Mouse (Mus musculus): ENCODE results near the gene Vps18. TPM values are rescaled to one million over a fixed set of nuclear protein-coding genes. Genes with fewer than 3 reads are reported as not detected.

Gene Vps18
- polyA plus RNA-seq, 1 experiment from 2014 or later = 18.3 TPM

DNA sequence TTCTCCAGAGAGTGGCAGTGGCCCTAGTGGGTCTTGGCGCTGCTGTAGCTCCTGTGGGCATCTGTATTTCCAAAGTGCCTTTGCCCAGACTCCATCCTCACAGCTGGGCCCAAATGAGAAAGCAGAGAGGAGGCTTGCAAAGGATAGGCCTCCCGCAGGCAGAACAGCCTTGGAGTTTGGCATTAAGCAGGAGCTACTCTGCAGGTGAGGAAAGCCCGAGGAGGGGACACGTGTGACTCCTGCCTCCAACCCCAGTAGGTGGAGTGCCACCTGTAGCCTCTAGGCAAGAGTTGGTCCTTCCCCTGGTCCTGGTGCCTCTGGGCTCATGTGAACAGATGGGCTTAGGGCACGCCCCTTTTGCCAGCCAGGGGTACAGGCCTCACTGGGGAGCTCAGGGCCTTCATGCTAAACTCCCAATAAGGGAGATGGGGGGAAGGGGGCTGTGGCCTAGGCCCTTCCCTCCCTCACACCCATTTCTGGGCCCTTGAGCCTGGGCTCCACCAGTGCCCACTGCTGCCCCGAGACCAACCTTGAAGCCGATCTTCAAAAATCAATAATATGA lies 46.5 kb downstream of the Vps18 start:
- H3K4me3 ChIP-seq = no peak overlapping the region
- H3K4me2 ChIP-seq = peak overlapping the region; percentile 31; the same call in 1 of the 2 replicates
- no peaks in the 10 kb centered on the region for H3K36me3 ChIP-seq
- H3K9me3 ChIP-seq = no peaks in the 10 kb centered on the region
- no peak for ATAC-seq (ENCODE audit: borderline replicate concordance, extremely low read depth, low FRiP score, low TSS enrichment)
- no peak overlapping the region for H3K27ac ChIP-seq
- H3K9ac ChIP-seq = no peak overlapping the region
- WGBS = 73% methylated on average over 7 of the region's 7 CpGs
- peaks cover 12% of the 10 kb centered on the region; the same call in 1 of the 2 replicates for H3K27me3 ChIP-seq
- H3K4me1 ChIP-seq = peaks cover 33% of the 10 kb centered on the region

DNA sequence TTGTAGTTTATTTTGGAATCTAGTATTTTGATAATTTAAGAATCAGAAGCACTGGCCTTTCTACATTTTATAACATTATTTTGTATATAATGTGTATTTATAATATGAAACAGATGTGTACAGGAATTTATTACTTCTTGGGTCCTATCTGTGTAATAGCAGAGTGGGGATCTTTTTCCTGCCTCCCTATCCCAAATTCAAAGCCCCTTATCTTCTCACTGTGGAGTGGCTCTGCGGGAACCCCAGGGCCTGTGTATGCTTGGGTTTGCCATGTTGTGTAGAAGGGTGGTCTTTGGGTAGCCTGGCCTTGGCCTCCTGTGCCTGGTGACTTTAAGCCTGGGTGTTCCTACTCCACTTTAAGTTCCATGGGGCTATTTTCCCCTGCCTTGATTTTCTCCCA lies 47.0 kb downstream of the Vps18 start:
- no peak for ATAC-seq (ENCODE audit: borderline replicate concordance, extremely low read depth, low FRiP score, low TSS enrichment)
- no peaks in the 10 kb centered on the region for H3K9me3 ChIP-seq
- WGBS = 50% methylated on average over 1 of the region's 1 CpGs
- no peak overlapping the region for H3K4me3 ChIP-seq
- H3K4me2 ChIP-seq = peak overlapping the region; percentile 12; the same call in 1 of the 2 replicates
- no peak overlapping the region for H3K27ac ChIP-seq
- peaks cover 28% of the 10 kb centered on the region for H3K4me1 ChIP-seq
- peaks cover 12% of the 10 kb centered on the region; the same call in 1 of the 2 replicates for H3K27me3 ChIP-seq
- no peaks in the 10 kb centered on the region for H3K36me3 ChIP-seq
- H3K9ac ChIP-seq = no peak overlapping the region

DNA sequence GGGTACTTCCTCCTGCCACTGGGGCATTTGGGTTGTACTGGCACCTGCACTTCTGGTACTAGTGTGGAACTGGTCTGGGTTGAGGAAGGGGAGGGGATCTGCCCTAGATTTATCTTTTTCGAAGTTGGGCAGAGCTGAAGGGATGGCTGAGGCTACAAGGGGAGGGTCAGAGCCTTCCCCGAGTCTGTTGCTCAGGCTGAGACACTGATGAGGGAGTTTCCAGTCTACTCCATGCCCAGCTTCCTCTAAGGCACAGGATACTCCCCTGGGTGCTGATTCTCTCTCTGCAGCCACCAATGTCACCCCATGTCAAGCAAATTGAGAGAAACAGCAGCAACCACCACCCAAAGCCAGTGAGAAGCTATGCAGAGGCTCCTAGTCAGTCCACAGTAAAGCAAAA lies 47.5 kb downstream of the Vps18 start:
- Histone ChIP-seq H3K27ac (no peak overlapping the region; the same call in 1 of the 2 replicates), H3K27me3 (peaks cover 12% of the 10 kb centered on the region; the same call in 1 of the 2 replicates), H3K4me2 (peak overlapping the region; percentile 12; the same call in 1 of the 2 replicates), H3K9ac (no peak overlapping the region), H3K4me3 (no peak overlapping the region), H3K9me3 (no peaks in the 10 kb centered on the region), H3K36me3 (no peaks in the 10 kb centered on the region), H3K4me1 (peaks cover 24% of the 10 kb centered on the region)
- no peak for ATAC-seq (ENCODE audit: borderline replicate concordance, extremely low read depth, low FRiP score, low TSS enrichment)
- 72% methylated on average over 2 of the region's 2 CpGs for WGBS

DNA sequence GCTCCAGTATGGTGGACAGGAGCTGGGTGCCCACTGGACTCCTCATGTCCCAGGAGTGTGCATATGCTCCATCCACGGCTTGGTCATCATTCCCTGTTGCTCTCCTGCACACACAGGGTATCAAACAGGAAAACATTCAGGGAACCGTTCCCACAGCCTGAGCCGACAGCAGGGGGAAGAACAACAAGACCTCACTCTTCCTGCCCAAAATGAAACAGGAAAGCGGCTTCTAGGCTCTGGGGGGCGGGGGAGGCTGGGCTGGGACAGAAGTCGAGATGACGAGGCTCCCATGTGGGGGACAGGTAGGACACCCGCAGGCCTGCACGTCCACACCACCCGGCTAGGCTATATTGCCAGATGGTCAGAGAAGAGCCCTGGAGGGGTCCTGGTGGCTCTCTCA lies 47.9 kb downstream of the Vps18 start:
- no peak overlapping the region for H3K4me3 ChIP-seq
- H3K36me3 ChIP-seq = no peaks in the 10 kb centered on the region
- H3K4me1 ChIP-seq = peaks cover 24% of the 10 kb centered on the region
- no peaks in the 10 kb centered on the region for H3K9me3 ChIP-seq
- 60% methylated on average over 10 of the region's 10 CpGs for WGBS
- no peak overlapping the region for H3K4me2 ChIP-seq
- no peak overlapping the region for H3K9ac ChIP-seq
- no peak for ATAC-seq (ENCODE audit: borderline replicate concordance, extremely low read depth, low FRiP score, low TSS enrichment)
- H3K27me3 ChIP-seq = peaks cover 10% of the 10 kb centered on the region; the same call in 1 of the 2 replicates
- H3K27ac ChIP-seq = peak overlapping the region; percentile 54

DNA sequence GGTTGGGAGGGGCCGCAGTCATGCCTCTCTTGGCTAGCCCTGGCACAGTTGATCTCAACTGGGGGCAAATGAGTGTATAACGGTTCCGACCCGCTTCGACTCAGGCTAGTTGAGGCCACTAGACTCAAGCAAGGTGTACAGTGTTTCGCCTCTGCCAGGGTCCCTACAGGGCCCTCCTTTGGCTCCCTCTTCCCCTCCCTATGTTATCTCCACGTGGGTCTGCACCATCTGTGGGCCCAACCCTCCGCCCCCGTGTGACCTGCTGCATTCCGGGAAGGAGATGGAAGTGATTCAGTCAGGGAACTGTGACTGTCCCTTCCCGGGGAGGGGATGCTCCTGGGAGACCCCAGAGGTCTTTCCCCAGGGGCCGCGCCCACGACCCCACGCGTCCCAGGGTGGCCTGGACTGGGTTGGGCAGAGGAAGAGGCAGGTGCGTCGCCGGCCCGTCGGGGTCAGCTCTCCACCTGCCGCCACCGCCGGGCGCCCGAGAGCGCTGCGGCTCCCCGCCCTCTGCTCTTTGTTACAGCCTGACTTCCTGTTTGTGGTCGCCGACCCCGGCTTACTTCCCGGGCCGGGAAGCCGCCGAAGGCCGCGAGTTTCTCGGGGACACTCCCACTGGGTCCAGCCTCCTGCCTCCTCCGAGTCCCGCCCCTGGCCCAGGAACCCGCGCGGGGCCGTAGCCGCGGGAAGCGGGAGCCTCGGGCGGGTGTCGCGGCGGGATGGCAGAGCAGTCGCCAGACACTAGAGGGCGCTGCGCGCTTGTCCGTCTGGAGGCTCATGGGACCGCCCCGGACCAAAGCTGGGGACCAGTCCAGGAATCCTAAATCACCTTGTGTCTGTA lies 49.1 kb downstream of the Vps18 start:
- peak; percentile 83 for ATAC-seq (ENCODE audit: borderline replicate concordance, extremely low read depth, low FRiP score, low TSS enrichment)
- Histone ChIP-seq H3K4me3 (peak overlapping the region; percentile 49), H3K4me1 (peaks cover 24% of the 10 kb centered on the region), H3K4me2 (peak overlapping the region; percentile 65), H3K9ac (peak overlapping the region; percentile 45), H3K27ac (peak overlapping the region; percentile 54), H3K27me3 (no peaks in the 10 kb centered on the region), H3K9me3 (no peaks in the 10 kb centered on the region), H3K36me3 (no peaks in the 10 kb centered on the region)
- 7% methylated on average over 60 of the region's 60 CpGs for WGBS

DNA sequence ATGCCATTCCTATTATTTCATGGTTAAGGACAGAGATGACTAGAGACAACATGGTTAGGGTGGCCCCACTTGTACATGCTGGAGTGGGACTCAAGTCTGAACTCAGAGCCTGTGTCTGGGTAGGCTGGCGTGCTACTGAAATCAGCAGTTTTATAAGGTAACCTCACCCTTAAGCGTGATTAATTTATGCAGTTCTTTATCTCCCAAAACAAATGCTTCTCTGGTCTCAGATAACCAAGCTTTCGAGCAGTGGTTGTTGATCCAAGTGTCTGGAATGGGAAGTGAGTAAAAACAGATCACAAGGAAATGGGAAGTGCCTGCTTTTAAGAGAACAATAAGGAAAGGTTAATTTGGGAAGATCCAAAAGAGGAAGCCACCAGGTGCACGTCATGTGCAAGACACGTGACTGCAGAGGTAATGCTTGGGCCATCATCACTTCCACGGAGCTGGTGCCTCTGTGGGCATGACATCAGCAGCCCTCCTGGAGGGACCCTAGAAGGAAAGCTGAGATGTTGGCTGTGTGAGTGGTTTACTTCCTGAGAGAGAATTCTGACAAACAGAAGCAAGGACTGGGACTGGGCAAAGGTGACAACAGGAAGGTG lies 56.1 kb downstream of the Vps18 start:
- no peaks in the 10 kb centered on the region for H3K9me3 ChIP-seq
- 0 out of 2 replicates have a peak, but pooled peaks cover 2% of the 10 kb centered on the region for H3K4me1 ChIP-seq
- 0 out of 2 replicates have a peak overlapping the region, but pooled peaks have one; percentile 5 for H3K27ac ChIP-seq
- H3K27me3 ChIP-seq = 0 out of 2 replicates have a peak, but pooled peaks cover 2% of the 10 kb centered on the region
- H3K9ac ChIP-seq = no peak overlapping the region
- 37% methylated on average over 6 of the region's 6 CpGs for WGBS
- no peaks in the 10 kb centered on the region for H3K36me3 ChIP-seq
- H3K4me2 ChIP-seq = no peak overlapping the region
- no peak for ATAC-seq (ENCODE audit: borderline replicate concordance, extremely low read depth, low FRiP score, low TSS enrichment)
- no peak overlapping the region for H3K4me3 ChIP-seq

Other genes starting within 250 kb of the Vps18 start
- 64.0 and 70.3 TPM in 2 replicates for gene Knl1, start 241.6 kb upstream of the Vps18 start, polyA plus RNA-seq (2015; fragmentation: Nextera tagmentation; extraction: Ambion mirVana)
- gene Rad51, start 175.9 kb upstream of the Vps18 start, polyA plus RNA-seq (2015; fragmentation: Nextera tagmentation; extraction: Ambion mirVana) = 57.4 and 61.5 TPM in 2 replicates
- gene Rmdn3, start 131.7 kb upstream of the Vps18 start, polyA plus RNA-seq (2015; fragmentation: Nextera tagmentation; extraction: Ambion mirVana) = 36.9 and 37.9 TPM in 2 replicates
- 22.1 and 28.6 TPM in 2 replicates for gene Gchfr, start 121.0 kb upstream of the Vps18 start, polyA plus RNA-seq (2015; fragmentation: Nextera tagmentation; extraction: Ambion mirVana)
- 0.45 and 0.48 TPM in 2 replicates for gene Gm14137, start 114.2 kb upstream of the Vps18 start, polyA plus RNA-seq (2015; fragmentation: Nextera tagmentation; extraction: Ambion mirVana)
- gene Zfyve19, start 80.1 kb upstream of the Vps18 start, polyA plus RNA-seq (2015; fragmentation: Nextera tagmentation; extraction: Ambion mirVana) = 42.6 and 53.4 TPM in 2 replicates
- 18.8 and 19.5 TPM in 2 replicates for gene Dnajc17, start 79.9 kb upstream of the Vps18 start, polyA plus RNA-seq (2015; fragmentation: Nextera tagmentation; extraction: Ambion mirVana)
- gene Ppp1r14d, start 58.8 kb upstream of the Vps18 start, polyA plus RNA-seq (2015; fragmentation: Nextera tagmentation; extraction: Ambion mirVana) = 0.49 and 0.79 TPM in 2 replicates
- gene Spint1, start 51.4 kb upstream of the Vps18 start, polyA plus RNA-seq (2015; fragmentation: Nextera tagmentation; extraction: Ambion mirVana) = 30.6 and 31.9 TPM in 2 replicates
- gene Rhov, start 17.5 kb upstream of the Vps18 start, polyA plus RNA-seq (2015; fragmentation: Nextera tagmentation; extraction: Ambion mirVana) = 1.3 and 1.6 TPM in 2 replicates
- gene Dll4, start 37.0 kb downstream of the Vps18 start, polyA plus RNA-seq (2015; fragmentation: Nextera tagmentation; extraction: Ambion mirVana) = 13.6 and 14.7 TPM in 2 replicates
- gene Chac1, start 62.5 kb downstream of the Vps18 start, polyA plus RNA-seq (2015; fragmentation: Nextera tagmentation; extraction: Ambion mirVana) = 0.59 and 1.1 TPM in 2 replicates
- gene Ino80, start 188.9 kb downstream of the Vps18 start, polyA plus RNA-seq (2015; fragmentation: Nextera tagmentation; extraction: Ambion mirVana) = 3.7 and 4.3 TPM in 2 replicates